Mouse (Mus musculus) intestine, embryonic 14.5 days (tissue): ENCODE measurements around the gene Zbtb22. TPM values are rescaled to one million over a fixed set of nuclear protein-coding genes. Genes with fewer than 3 reads are reported as not detected.
A peak's percentile ranks its signal among the peaks of the same experiment; 100 is the strongest.
"Not testable (repeated sequence)": the region's sequence is repeated elsewhere in the genome, so short reads cannot be mapped to it uniquely, and the experiment has no call there.

Source experiments
- ATAC-seq: fragments of 200-750 bp; cut with Nextera tagmentation; replicated peaks from 2 replicates; pipeline ENCODE4 v1.8.0; 2017; ENCODE audit warnings: low read depth, moderate number of reproducible peaks, moderate TSS enrichment, moderate library complexity; ENCODE audit not compliant: low FRiP score, low TSS enrichment
- DNase-seq: peaks from one replicate; pipeline ENCODE4 v3.0.0-alpha.2; 2018; ENCODE audit warnings: low spot score
- H3K27ac ChIP-seq: fragments of 300-500 bp; sonication (generic); 2 replicates; pipeline ENCODE4 v1.5.1; 2014; ENCODE audit warnings: low read depth, mild to moderate bottlenecking, control low read depth
- H3K27me3 ChIP-seq: fragments of 300-500 bp; sonication (generic); replicated peaks from 2 replicates; pipeline ENCODE4 v1.6.1; 2014; ENCODE audit warnings: low read length, control low read depth; ENCODE audit not compliant: control insufficient read depth, insufficient read depth
- H3K36me3 ChIP-seq: fragments of 300-500 bp; sonication (generic); 2 replicates; pipeline ENCODE4 v1.6.1; 2014; ENCODE audit warnings: low read length, control low read depth; ENCODE audit not compliant: control insufficient read depth, insufficient read depth
- H3K4me1 ChIP-seq: fragments of 300-500 bp; sonication (generic); replicated peaks from 2 replicates; pipeline ENCODE4 v1.6.1; 2014; ENCODE audit warnings: low read length, control low read depth, mixed read lengths; ENCODE audit not compliant: control insufficient read depth, insufficient read depth
- H3K4me2 ChIP-seq: fragments of 300-500 bp; sonication (generic); 2 replicates; pipeline ENCODE4 v1.6.1; 2014; ENCODE audit warnings: low read length
- H3K4me3 ChIP-seq: fragments of 300-500 bp; sonication (generic); 2 replicates; pipeline ENCODE4 v1.5.1; 2014; ENCODE audit warnings: low read depth, low read length, control low read depth, mixed read lengths
- H3K9ac ChIP-seq: fragments of 300-500 bp; sonication (generic); 2 replicates; pipeline ENCODE4 v1.6.1; 2014; ENCODE audit warnings: mild to moderate bottlenecking, low read length
- H3K9me3 ChIP-seq: fragments of 300-500 bp; sonication (generic); 2 replicates; pipeline ENCODE4 v1.6.1; 2016; ENCODE audit warnings: low read length, control low read depth; ENCODE audit not compliant: control insufficient read depth
- WGBS: fragments of 180-500 bp; shearing (Covaris S2); extraction: QIAGEN DNeasy Blood & Tissue Kit; methylation state at CpG from one replicate; pipeline ENCODE4 v1.1.7; 2014; 5-methylcytosine and 5-hydroxymethylcytosine counted together
- polyA plus RNA-seq: library from polyadenylated mRNA; unstranded; fragments of >200 nt; fragmentation: Nextera tagmentation; extraction: Ambion mirVana; gene quantifications from 2 replicates; pipeline ENCODE4 v1.2.1, GENCODE M21; 2014

Gene Zbtb22
- polyA plus RNA-seq, 1 experiment from 2014 or later, result 9.8 TPM

- H3K4me1 ChIP-seq, result no peaks in the 10 kb centered on the region
- H3K4me3 ChIP-seq, result no peak overlapping the region
- H3K36me3 ChIP-seq, result no peaks in the 10 kb centered on the region
- H3K27me3 ChIP-seq, result no peaks in the 10 kb centered on the region
- no peak overlapping the region for H3K4me2 ChIP-seq
- H3K9me3 ChIP-seq, result no peaks in the 10 kb centered on the region
- no peak overlapping the region for H3K27ac ChIP-seq
- no peak overlapping the region for H3K9ac ChIP-seq
- DNase-seq, result no peak
- 50% methylated on average over 7 of the region's 7 CpGs for WGBS
- no peak for ATAC-seq
Measured at GRCm38 (mm10) chr17:33900281-33900988, 15.3 kb upstream of the Zbtb22 start.

- ATAC-seq, result no peak
- Histone ChIP-seq H3K9ac (no peak overlapping the region), H3K27me3 (no peaks in the 10 kb centered on the region), H3K9me3 (no peaks in the 10 kb centered on the region), H3K4me2 (no peak overlapping the region), H3K36me3 (no peaks in the 10 kb centered on the region), H3K4me3 (no peak overlapping the region), H3K27ac (no peak overlapping the region), H3K4me1 (no peaks in the 10 kb centered on the region)
- DNase-seq, result no peak
- 85% methylated on average over 4 of the region's 4 CpGs for WGBS
Measured at GRCm38 (mm10) chr17:33900989-33901314, 14.8 kb upstream of the Zbtb22 start.

GRCm38 (mm10) chr17:33901653-33902052, 14.1 kb upstream of the Zbtb22 start:
- ATAC-seq, result no peak
- Histone ChIP-seq H3K27me3 (no peaks in the 10 kb centered on the region), H3K9me3 (no peaks in the 10 kb centered on the region), H3K4me1 (no peaks in the 10 kb centered on the region), H3K9ac (no peak overlapping the region), H3K4me2 (no peak overlapping the region), H3K4me3 (no peak overlapping the region), H3K36me3 (no peaks in the 10 kb centered on the region), H3K27ac (no peak overlapping the region)
- WGBS, result 51% methylated on average over 4 of the region's 4 CpGs
- DNase-seq, result no peak

DNA sequence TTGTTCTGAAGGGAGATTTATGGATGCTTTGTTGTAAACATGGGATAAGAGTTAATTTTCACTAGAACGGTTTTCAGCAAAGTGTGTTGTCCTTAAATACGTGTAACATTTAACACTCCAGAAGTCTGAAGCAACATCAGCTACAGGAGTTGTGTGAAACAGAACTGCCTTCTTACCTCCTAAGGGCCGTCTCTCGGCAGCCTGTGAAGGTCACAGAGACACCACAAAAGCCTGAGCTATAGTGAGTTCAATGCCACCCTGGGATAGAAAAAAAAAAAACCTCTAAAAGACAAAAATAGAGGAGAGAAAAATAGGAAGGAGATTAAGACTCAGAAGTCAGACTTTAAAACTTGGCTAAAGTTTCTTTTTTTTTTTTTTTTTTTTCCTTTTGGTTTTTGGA, 13.6 kb upstream of the Zbtb22 start:
- DNase-seq (no peak), ATAC-seq (no peak)
- no peak overlapping the region for H3K27ac ChIP-seq
- 25% methylated on average over 4 of the region's 4 CpGs for WGBS
- H3K36me3 ChIP-seq, result no peaks in the 10 kb centered on the region
- H3K27me3 ChIP-seq, result no peaks in the 10 kb centered on the region
- H3K9ac ChIP-seq, result no peak overlapping the region
- H3K4me1 ChIP-seq, result no peaks in the 10 kb centered on the region
- no peak overlapping the region for H3K4me2 ChIP-seq
- no peak overlapping the region for H3K4me3 ChIP-seq
- H3K9me3 ChIP-seq, result no peaks in the 10 kb centered on the region

GRCm38 (mm10) chr17:33902491-33902890, 13.2 kb upstream of the Zbtb22 start:
- WGBS, result 85% methylated on average over 7 of the region's 7 CpGs
- Histone ChIP-seq H3K4me3 (no peak overlapping the region), H3K4me1 (no peaks in the 10 kb centered on the region), H3K27me3 (no peaks in the 10 kb centered on the region), H3K4me2 (no peak overlapping the region), H3K36me3 (no peaks in the 10 kb centered on the region), H3K27ac (no peak overlapping the region), H3K9ac (no peak overlapping the region), H3K9me3 (no peaks in the 10 kb centered on the region)
- no peak for DNase-seq
- no peak for ATAC-seq

DNA sequence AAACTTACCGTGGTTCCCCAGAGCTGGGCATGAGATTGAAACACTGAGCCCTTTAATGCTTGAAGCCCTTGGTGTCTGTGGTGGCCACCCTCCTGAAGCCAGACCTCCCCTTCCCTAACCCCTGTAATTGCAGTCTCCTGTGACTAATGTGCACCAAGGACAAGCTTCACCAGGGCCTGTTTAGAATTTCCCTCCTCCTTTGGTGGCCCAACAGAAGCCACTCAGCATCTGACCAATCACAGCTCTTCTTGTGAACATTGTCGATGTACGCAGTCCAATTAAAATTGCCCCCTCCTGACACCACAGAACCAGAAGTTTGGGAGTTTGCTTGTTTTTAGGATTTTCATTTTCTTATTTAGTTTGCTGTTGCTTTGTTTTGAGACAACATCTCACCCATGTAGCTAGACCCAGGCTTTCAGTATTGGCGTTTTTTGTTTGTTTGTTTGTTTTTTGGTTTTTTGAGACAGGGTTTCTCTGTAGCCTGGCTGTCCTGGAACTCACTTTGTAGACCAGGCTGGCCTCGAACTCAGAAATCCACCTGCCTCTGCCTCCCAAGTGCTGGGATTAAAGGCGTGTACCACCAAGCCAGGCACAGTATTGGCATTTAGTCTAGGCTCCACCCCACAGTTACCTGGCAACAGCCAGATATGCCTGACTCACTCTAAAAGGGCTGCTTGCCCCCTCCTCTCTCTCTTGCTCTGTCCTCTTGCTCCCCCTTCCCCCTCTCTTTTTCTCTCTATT, 11.6 kb upstream of the Zbtb22 start:
- not testable (repeated sequence) for H3K27ac ChIP-seq, H3K9ac ChIP-seq, H3K27me3 ChIP-seq, H3K9me3 ChIP-seq, DNase-seq, H3K4me2 ChIP-seq, ATAC-seq, H3K36me3 ChIP-seq, H3K4me3 ChIP-seq, H3K4me1 ChIP-seq
- WGBS, result 75% methylated on average over 6 of the region's 6 CpGs

DNA sequence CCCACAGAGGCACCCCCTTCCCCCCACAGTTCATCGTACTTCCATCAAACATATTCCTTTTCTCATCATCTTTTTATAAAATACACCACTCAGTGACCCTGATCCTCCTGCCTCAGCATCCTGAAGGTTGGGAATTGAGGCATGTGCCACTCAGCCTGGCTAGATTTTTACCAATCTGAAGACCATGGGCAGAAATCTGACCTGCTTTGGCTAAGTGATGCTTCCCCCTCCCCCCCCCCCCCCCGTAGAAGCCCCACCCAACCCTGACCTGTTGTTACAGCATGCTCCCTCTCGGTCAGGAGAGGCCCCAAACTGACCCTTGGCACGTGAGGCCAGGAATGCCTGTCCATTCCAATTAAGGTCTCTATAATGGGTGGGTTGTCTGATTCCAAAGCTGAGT, 10.9 kb upstream of the Zbtb22 start, which contains the start of gene Platr17:
TSS of gene Platr17 (plus strand) at position 301 of the 400 bp plus-strand sequence.
- H3K9ac ChIP-seq, ATAC-seq, H3K4me2 ChIP-seq, H3K27ac ChIP-seq, DNase-seq, H3K27me3 ChIP-seq, H3K36me3 ChIP-seq, H3K4me1 ChIP-seq, H3K4me3 ChIP-seq, H3K9me3 ChIP-seq: not testable (repeated sequence)
- WGBS, result 35% methylated on average over 3 of the region's 4 CpGs

DNA sequence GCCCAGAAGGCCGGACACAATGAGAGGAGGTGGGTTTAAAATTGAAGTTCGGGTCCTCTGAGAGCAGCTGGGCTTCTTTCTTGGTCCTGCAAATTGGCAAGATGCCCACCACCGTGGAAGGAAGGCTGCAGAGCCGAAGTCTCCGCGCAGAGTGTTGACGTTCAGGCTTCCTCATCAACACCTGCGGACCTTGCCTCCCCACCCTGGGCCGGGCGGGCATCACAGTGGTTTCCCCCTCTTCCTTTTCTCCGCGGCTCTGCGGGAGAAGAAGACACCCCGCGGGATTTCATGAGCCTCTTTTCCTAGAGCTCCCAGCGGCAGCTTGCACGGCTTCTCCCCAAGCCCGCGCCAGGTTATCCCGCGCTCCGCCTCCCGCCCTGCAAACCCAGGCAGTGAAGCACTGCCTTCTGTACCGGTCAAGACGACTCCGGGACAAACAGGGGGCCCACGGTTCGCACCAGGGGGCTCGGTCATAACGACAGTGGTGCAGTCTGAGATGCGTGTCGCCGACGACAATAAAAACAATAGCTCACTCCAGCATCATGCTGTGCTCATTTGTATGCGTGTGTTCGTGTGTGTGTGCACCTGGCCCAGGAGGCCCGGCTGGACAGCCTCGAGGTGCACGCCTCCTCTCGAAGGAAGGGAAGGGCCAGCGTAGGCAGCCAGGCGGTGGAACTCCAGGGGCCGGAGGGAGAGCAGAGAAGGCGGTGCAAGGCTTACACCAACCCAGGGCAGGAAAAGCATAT, 7.2 kb upstream of the Zbtb22 start:
- Histone ChIP-seq H3K9me3 (no peaks in the 10 kb centered on the region), H3K4me2 (peak overlapping the region; percentile 99), H3K27ac (peak overlapping the region; percentile 82), H3K4me3 (peak overlapping the region; percentile 98), H3K36me3 (peaks cover 24% of the 10 kb centered on the region), H3K9ac (peak overlapping the region; percentile 83), H3K4me1 (peaks cover 8% of the 10 kb centered on the region; the same call in 1 of the 2 replicates), H3K27me3 (no peaks in the 10 kb centered on the region)
- peak; percentile 70 for ATAC-seq
- under 1% methylated on average over 42 of the region's 44 CpGs for WGBS
- no peak for DNase-seq
